Mouse (Mus musculus) C2C12 (cell line): Measurements from ENCODE around the gene Prdx2. TPM values are rescaled to one million over a fixed set of nuclear protein-coding genes. Genes with fewer than 3 reads are reported as not detected.

Source experiments
- H3K27me3 ChIP-seq: one replicate; pipeline ENCODE4 v1.6.1; 2011; ENCODE audit not compliant: control insufficient read depth, insufficient read depth, insufficient read length
- H3K36me3 ChIP-seq: one replicate; pipeline ENCODE4 v1.6.1; 2011; ENCODE audit not compliant: control insufficient read depth, insufficient read depth
- H3K4me3 ChIP-seq: one replicate; pipeline ENCODE4 v1.5.1; 2011; ENCODE audit warnings: mild to moderate bottlenecking, control low read depth; ENCODE audit not compliant: poor library complexity, insufficient read depth, severe bottlenecking
- H3K79me2 ChIP-seq: one replicate; pipeline ENCODE4 v1.6.1; 2011; ENCODE audit not compliant: control insufficient read depth, insufficient read depth
- H3K79me3 ChIP-seq: one replicate; pipeline ENCODE4 v1.6.1; 2011; ENCODE audit warnings: low read depth, control low read depth
- H3ac ChIP-seq: one replicate; pipeline ENCODE3; 2011; ENCODE audit warnings: low read depth; ENCODE audit not compliant: control insufficient read depth, insufficient read length
- CEBPB ChIP-seq: IDR thresholded peaks from one replicate; pipeline ENCODE4 v1.6.1; 2011; ENCODE audit warnings: low read depth, mild to moderate bottlenecking, control low read depth, moderate library complexity
- CTCF ChIP-seq: IDR thresholded peaks from one replicate; pipeline ENCODE4 v1.5.1; 2011; ENCODE audit not compliant: control insufficient read depth, insufficient read depth, insufficient read length
- FOSL1 ChIP-seq: IDR thresholded peaks from one replicate; pipeline ENCODE4 v1.8.0; 2011; ENCODE audit warnings: mild to moderate bottlenecking, low read length; ENCODE audit not compliant: poor library complexity, insufficient read depth, severe bottlenecking
- MAX ChIP-seq: IDR thresholded peaks from one replicate; pipeline ENCODE4 v1.6.1; 2011; ENCODE audit warnings: mild to moderate bottlenecking, control low read depth
- MYOD1 ChIP-seq: IDR thresholded peaks from one replicate; pipeline ENCODE4 v1.6.1; 2011; ENCODE audit warnings: low read depth; ENCODE audit not compliant: control insufficient read depth, insufficient read length
- MYOG ChIP-seq: IDR thresholded peaks from one replicate; pipeline ENCODE4 v1.6.1; 2011; ENCODE audit not compliant: control insufficient read depth, insufficient read length; ENCODE audit errors: extremely low read depth
- USF1 ChIP-seq: IDR thresholded peaks from one replicate; pipeline ENCODE4 v1.6.1; 2011; ENCODE audit warnings: low read depth, mild to moderate bottlenecking, control low read depth, moderate library complexity
- long read RNA-seq, 2 experiments: library from polyadenylated mRNA; unstranded; transcript quantifications; one replicate each; pipeline ENCODE4 v2.0.0; 2019 to 2020
- polyA plus RNA-seq: library from polyadenylated mRNA; unstranded; fragments of >200 nt; fragmentation: generic; extraction: Trizol; gene quantifications from one replicate; pipeline ENCODE4 v1.2.1, GENCODE M21; 2012; ENCODE audit warnings: missing spikeins

Gene Prdx2
- polyA plus RNA-seq = 609 TPM
- long read RNA-seq, experiment 1, transcript Prdx2-205 (2 exons, 549 nt) = minor isoform, 33 of 1,215 reads
- long read RNA-seq, experiment 1, transcript Prdx2-201 (6 exons, 1,500 nt) = major isoform, 973 of 1,215 reads
- long read RNA-seq, experiment 1, transcript Prdx2-203 (6 exons, 1,612 nt) = minor isoform, 103 of 1,215 reads
- long read RNA-seq, experiment 1, transcript Prdx2-208 (5 exons, 1,175 nt) = minor isoform, 38 of 1,215 reads
- long read RNA-seq, experiment 1, partial matches to known transcripts = 43 of 1,215 reads
- long read RNA-seq, experiment 1, other reads (novel, unspliced or antisense) = 22 of 1,215 reads
- long read RNA-seq, experiment 2, transcript Prdx2-203 (6 exons, 1,612 nt) = minor isoform, 81 of 669 reads
- long read RNA-seq, experiment 2, transcript Prdx2-208 (5 exons, 1,175 nt) = minor isoform, 34 of 669 reads
- long read RNA-seq, experiment 2, transcript Prdx2-201 (6 exons, 1,500 nt) = major isoform, 526 of 669 reads
- long read RNA-seq, experiment 2, partial matches to known transcripts = 12 of 669 reads
- long read RNA-seq, experiment 2, other reads (novel, unspliced or antisense) = 14 of 669 reads

- Histone ChIP-seq H3K36me3 (peaks cover 21% of the 10 kb centered on the region), H3K79me2 (peaks cover 45% of the 10 kb centered on the region), H3K79me3 (peaks cover 16% of the 10 kb centered on the region), H3ac (peak within 1 kb of the TSS; percentile 91), H3K27me3 (no peaks in the 10 kb centered on the region), H3K4me3 (peak within 1 kb of the TSS; percentile 55)
- peak; percentile 37 for TF ChIP-seq MAX
- TF ChIP-seq MYOG = no peak
These were observed at the start of gene Prdx2, which contains the start of the genes Gm49661 and Rnaseh2a for GRCm38 (mm10) chr8:84969241-84970134. Prdx2 (plus strand) TSS chr8:84969587. Gm49661 (minus strand) TSS chr8:84969433. Rnaseh2a (minus strand) TSS chr8:84969767.

- no peak overlapping the region for H3K4me3 ChIP-seq
- H3K79me2 ChIP-seq = no peaks in the 10 kb centered on the region
- H3K36me3 ChIP-seq = no peaks in the 10 kb centered on the region
- H3ac ChIP-seq = no peak overlapping the region
- TF ChIP-seq USF1 = no peak
- no peak for TF ChIP-seq MYOG
- no peak for TF ChIP-seq CEBPB
- peak; percentile 53 for TF ChIP-seq MAX
- TF ChIP-seq FOSL1 = no peak
- H3K27me3 ChIP-seq = peaks cover 14% of the 10 kb centered on the region
- no peaks in the 10 kb centered on the region for H3K79me3 ChIP-seq
These were observed 47.8 kb upstream of the Prdx2 start for GRCm38 (mm10) chr8:84921596-84921995.

GRCm38 (mm10) chr8:84925557-84925956, 43.8 kb upstream of the Prdx2 start:
- Histone ChIP-seq H3K4me3 (no peak overlapping the region), H3K79me2 (no peaks in the 10 kb centered on the region), H3K27me3 (peaks cover 18% of the 10 kb centered on the region), H3K36me3 (no peaks in the 10 kb centered on the region), H3K79me3 (no peaks in the 10 kb centered on the region), H3ac (no peak overlapping the region)
- TF ChIP-seq MYOG (no peak), CEBPB (no peak), USF1 (no peak), FOSL1 (no peak), MYOD1 (no peak), CTCF (no peak), MAX (no peak)

GRCm38 (mm10) chr8:84927513-84927912, 41.9 kb upstream of the Prdx2 start:
- Histone ChIP-seq H3K36me3 (no peaks in the 10 kb centered on the region), H3K79me3 (no peaks in the 10 kb centered on the region), H3K27me3 (peaks cover 20% of the 10 kb centered on the region), H3K4me3 (no peak overlapping the region), H3ac (no peak overlapping the region), H3K79me2 (no peaks in the 10 kb centered on the region)
- TF ChIP-seq USF1 = no peak
- TF ChIP-seq MYOG = no peak
- no peak for TF ChIP-seq FOSL1
- TF ChIP-seq MYOD1 = no peak
- no peak for TF ChIP-seq CEBPB
- no peak for TF ChIP-seq MAX
- TF ChIP-seq CTCF = no peak

- no peaks in the 10 kb centered on the region for H3K36me3 ChIP-seq
- H3ac ChIP-seq = no peak overlapping the region
- no peak for TF ChIP-seq MYOD1
- TF ChIP-seq CTCF = peak; percentile 92
- H3K79me2 ChIP-seq = no peaks in the 10 kb centered on the region
- no peaks in the 10 kb centered on the region for H3K79me3 ChIP-seq
- H3K4me3 ChIP-seq = no peak overlapping the region
- H3K27me3 ChIP-seq = peaks cover 21% of the 10 kb centered on the region
These were observed 40.7 kb upstream of the Prdx2 start for GRCm38 (mm10) chr8:84928456-84929306.
